Mouse (Mus musculus): ENCODE results near the gene Hist1h2af. TPM values are rescaled to one million over a fixed set of nuclear protein-coding genes. Genes with fewer than 3 reads are reported as not detected.
"Not testable (repeated sequence)": the region's sequence is repeated elsewhere in the genome, so short reads cannot be mapped to it uniquely, and the experiment has no call there.

Gene Hist1h2af
- polyA plus RNA-seq, 1 experiment from 2014 or later: 5.5 TPM

DNA sequence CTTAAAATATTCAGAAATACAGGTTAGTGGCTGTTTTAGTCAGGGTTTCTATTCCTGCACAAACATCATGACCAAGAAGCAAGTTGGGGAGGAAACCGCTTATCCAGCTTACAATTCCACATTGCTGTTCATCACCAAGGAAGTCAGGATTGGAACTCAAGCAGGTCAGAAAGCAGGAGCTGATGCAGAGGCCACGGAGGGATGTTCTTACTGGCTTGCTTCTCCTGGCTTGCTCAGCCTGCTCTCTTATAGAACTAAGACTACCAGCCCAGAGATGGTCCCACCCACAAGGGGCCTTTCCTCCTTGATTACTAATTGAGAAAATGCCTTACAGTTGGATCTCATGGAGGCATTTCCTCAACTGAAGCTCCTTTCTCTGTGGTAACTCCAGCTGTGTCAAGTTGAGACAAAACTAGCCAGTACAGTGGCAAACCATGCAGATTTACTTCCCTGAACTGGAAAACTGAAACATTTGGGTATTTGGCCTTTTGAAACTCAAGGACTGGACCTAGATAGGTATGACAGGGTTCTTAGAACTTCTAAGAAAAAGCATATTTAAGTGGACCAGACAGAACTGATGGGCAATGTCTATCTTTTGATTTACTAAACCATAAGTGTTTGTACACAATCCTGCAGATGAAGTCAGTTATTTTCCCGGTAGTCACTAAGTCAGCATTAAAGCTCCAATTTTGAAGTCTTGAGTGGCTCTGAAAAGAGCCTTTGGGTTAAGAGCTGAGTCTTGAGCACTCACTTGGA is 8.7 kb downstream of the Hist1h2af start:
- Histone ChIP-seq H3K4me1 (peaks cover 25% of the 10 kb centered on the region), H3K4me3 (peak overlapping the region; percentile 62), H3K27ac (replicated peaks) (peak overlapping the region; percentile 94)
- H3K36me3 ChIP-seq (replicated peaks); H3K27me3 ChIP-seq (replicated peaks; ENCODE audit: low read depth, poor library complexity, severe bottlenecking); DNase-seq (ENCODE audit: low spot score); H3K9me3 ChIP-seq: not testable (repeated sequence)
- 7% methylated on average over 3 of the region's 3 CpGs for WGBS

DNA sequence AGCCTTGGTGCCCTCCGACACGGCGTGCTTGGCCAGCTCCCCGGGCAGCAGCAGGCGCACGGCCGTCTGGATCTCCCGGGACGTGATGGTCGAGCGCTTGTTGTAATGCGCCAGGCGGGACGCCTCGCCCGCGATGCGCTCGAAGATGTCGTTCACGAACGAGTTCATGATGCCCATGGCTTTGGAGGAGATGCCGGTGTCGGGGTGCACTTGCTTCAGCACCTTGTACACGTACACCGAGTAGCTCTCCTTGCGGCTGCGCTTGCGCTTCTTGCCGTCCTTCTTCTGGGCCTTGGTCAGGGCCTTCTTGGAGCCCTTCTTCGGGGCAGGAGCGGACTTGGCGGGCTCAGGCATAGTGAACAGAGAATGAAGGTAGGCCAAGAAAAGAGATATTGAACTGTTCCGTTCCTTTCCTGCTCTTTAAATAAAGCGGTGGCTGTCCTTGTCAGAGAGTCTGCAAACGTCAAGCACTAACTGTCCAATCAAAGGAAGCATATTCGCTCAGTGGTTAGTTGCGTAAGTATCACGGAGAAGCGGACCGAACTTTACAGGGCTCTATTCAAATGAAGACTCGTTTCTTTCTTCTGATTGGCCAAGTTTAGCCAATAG is 9.4 kb downstream of the Hist1h2af start, which contains the start of gene Hist1h2bh:
Hist1h2bh (minus strand) TSS at position 394 of the 609 bp plus-strand sequence.
- H3K27me3 ChIP-seq (replicated peaks; ENCODE audit: low read depth, poor library complexity, severe bottlenecking); H3K9me3 ChIP-seq; H3K36me3 ChIP-seq (replicated peaks): not testable (repeated sequence)
- Histone ChIP-seq H3K27ac (replicated peaks) (peak within 1 kb of the TSS; percentile 94), H3K4me1 (peaks cover 19% of the 10 kb centered on the region), H3K4me3 (peak within 1 kb of the TSS; percentile 62)
- under 1% methylated on average over 42 of the region's 42 CpGs for WGBS
- DNase-seq (ENCODE audit: low spot score): peak; percentile 80

DNA sequence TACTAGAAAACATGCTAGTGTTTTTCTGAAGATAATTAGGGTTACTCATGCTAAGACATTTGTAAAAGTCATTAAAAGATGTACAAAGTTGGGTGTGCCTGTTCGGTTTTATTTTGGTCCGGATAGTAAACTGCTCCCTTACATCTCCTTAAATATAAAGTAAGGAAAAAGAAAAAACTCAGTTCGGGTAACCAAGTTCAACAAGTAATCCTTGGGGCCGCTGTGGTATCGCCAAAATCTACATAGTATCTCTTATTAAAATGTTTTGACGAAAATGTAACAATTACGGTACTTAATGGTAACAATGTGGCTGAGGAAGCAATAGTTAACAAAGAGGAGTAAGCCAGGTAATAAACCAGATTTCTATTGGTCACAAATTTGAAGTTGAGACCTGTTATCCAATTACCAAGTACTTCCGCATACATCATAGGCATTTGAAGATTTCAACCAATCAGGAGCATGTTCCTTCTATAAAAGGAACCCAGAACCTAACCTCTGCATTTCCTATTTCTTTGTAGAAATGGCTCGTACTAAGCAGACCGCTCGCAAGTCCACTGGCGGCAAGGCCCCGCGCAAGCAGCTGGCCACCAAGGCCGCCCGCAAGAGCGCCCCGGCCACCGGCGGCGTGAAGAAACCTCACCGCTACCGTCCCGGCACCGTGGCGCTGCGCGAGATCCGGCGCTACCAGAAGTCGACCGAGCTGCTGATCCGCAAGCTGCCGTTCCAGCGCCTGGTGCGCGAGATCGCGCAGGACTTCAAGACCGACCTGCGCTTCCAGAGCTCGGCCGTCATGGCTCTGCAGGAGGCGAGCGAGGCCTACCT is 10.5 kb downstream of the Hist1h2af start, which contains the start of gene Hist1h3f:
Hist1h3f (plus strand) TSS at position 88 of the 822 bp plus-strand sequence.
- Histone ChIP-seq H3K4me3 (peak within 1 kb of the TSS; percentile 62), H3K4me1 (peaks cover 20% of the 10 kb centered on the region), H3K9me3 (no peaks in the 10 kb centered on the region), H3K27me3 (replicated peaks; ENCODE audit: low read depth, poor library complexity, severe bottlenecking) (no peaks in the 10 kb centered on the region), H3K36me3 (replicated peaks) (no peaks in the 10 kb centered on the region), H3K27ac (replicated peaks) (peak within 1 kb of the TSS; percentile 94)
- peak; percentile 62 for DNase-seq (ENCODE audit: low spot score)
- WGBS: under 1% methylated on average over 29 of the region's 45 CpGs

- not testable (repeated sequence) for DNase-seq (ENCODE audit: low spot score); H3K9me3 ChIP-seq; H3K27me3 ChIP-seq (replicated peaks; ENCODE audit: low read depth, poor library complexity, severe bottlenecking); H3K36me3 ChIP-seq (replicated peaks)
- H3K4me3 ChIP-seq: peak overlapping the region; percentile 62
- H3K27ac ChIP-seq (replicated peaks): peak overlapping the region; percentile 94
- peaks cover 20% of the 10 kb centered on the region for H3K4me1 ChIP-seq
- 0% methylated on average over 14 of the region's 14 CpGs for WGBS
Measured at GRCm38 (mm10) chr13:23544787-23545120, 11.0 kb downstream of the Hist1h2af start.

DNA sequence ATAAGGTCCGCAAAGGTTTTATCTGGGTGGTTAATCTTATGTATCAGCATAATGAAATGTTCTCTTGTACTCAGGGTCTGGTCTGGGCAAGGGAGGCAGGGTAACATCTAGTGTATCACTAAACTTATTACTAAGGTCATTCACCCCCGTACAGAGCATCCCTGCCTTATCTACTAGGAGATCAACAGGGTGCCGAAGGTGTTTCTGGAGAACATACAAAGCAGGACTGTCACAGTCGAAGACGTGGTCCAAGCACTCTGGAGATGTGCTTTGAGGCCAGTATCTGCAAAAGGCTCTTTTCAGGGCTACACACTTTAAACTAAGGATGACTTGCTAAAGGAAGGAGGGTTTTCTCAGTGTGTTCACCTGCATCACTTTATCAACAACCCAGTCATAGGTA is 13.0 kb downstream of the Hist1h2af start:
- Histone ChIP-seq H3K27me3 (replicated peaks; ENCODE audit: low read depth, poor library complexity, severe bottlenecking) (no peaks in the 10 kb centered on the region), H3K4me3 (0 out of 2 replicates have a peak overlapping the region, but pooled peaks have one; percentile 3), H3K9me3 (no peaks in the 10 kb centered on the region), H3K36me3 (replicated peaks) (no peaks in the 10 kb centered on the region), H3K4me1 (peaks cover 25% of the 10 kb centered on the region), H3K27ac (replicated peaks) (peak overlapping the region; percentile 75)
- no peak for DNase-seq (ENCODE audit: low spot score)
- 77% methylated on average over 5 of the region's 5 CpGs for WGBS

GRCm38 (mm10) chr13:23550761-23551145 is 17.0 kb downstream of the Hist1h2af start:
- Histone ChIP-seq H3K4me3 (peak overlapping the region; percentile 59), H3K36me3 (replicated peaks) (no peaks in the 10 kb centered on the region), H3K9me3 (no peaks in the 10 kb centered on the region), H3K27me3 (replicated peaks; ENCODE audit: low read depth, poor library complexity, severe bottlenecking) (no peaks in the 10 kb centered on the region), H3K27ac (replicated peaks) (peak overlapping the region; percentile 96), H3K4me1 (peaks cover 35% of the 10 kb centered on the region)
- DNase-seq (ENCODE audit: low spot score): peak; percentile 34
- 12% methylated on average over 3 of the region's 3 CpGs for WGBS

- not testable (repeated sequence) for H3K9me3 ChIP-seq; H3K36me3 ChIP-seq (replicated peaks); H3K27me3 ChIP-seq (replicated peaks; ENCODE audit: low read depth, poor library complexity, severe bottlenecking)
- under 1% methylated on average over 47 of the region's 47 CpGs for WGBS
- peak within 1 kb of the TSS; percentile 59 for H3K4me3 ChIP-seq
- DNase-seq (ENCODE audit: low spot score): peak; percentile 93
- peak within 1 kb of the TSS; percentile 96 for H3K27ac ChIP-seq (replicated peaks)
- H3K4me1 ChIP-seq: peaks cover 31% of the 10 kb centered on the region
Measured at GRCm38 (mm10) chr13:23551146-23551834, 17.6 kb downstream of the Hist1h2af start, which contains the start of gene Hist1h4f. TSS of gene Hist1h4f (minus strand) at chr13:23551648.

- peak overlapping the region; percentile 96 for H3K27ac ChIP-seq (replicated peaks)
- H3K36me3 ChIP-seq (replicated peaks): no peaks in the 10 kb centered on the region
- H3K27me3 ChIP-seq (replicated peaks; ENCODE audit: low read depth, poor library complexity, severe bottlenecking): no peaks in the 10 kb centered on the region
- DNase-seq (ENCODE audit: low spot score): no peak
- WGBS: 61% methylated on average over 8 of the region's 8 CpGs
- peaks cover 32% of the 10 kb centered on the region for H3K4me1 ChIP-seq
- peak overlapping the region; percentile 59 for H3K4me3 ChIP-seq
- H3K9me3 ChIP-seq: no peaks in the 10 kb centered on the region
Measured at GRCm38 (mm10) chr13:23551931-23552914, 18.5 kb downstream of the Hist1h2af start.

DNA sequence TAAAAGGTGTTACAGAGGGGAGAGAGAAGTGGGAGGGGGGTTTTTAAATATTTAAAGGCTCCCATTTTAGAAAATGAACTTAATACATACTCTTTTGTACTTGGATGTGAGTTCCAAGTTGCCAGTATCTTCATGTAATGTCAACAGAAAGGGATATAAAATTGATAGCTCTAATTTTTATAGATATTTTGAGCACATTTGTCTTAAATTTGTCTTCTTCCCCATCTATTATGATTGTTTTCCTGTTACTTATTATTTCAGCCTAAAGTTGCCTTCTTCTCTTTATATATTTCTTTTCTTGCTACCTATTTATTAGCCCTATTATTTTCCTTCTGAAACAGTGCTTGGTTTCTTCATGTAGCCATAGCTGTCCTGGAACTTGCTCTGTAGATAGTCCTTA is 19.3 kb downstream of the Hist1h2af start, which contains the start of gene Hist1h1d:
Hist1h1d (plus strand) TSS at position 301 of the 400 bp plus-strand sequence.
- Histone ChIP-seq H3K36me3 (replicated peaks) (no peaks in the 10 kb centered on the region), H3K9me3 (no peaks in the 10 kb centered on the region), H3K4me3 (peak within 1 kb of the TSS; percentile 69; the same call in 1 of the 2 replicates), H3K27me3 (replicated peaks; ENCODE audit: low read depth, poor library complexity, severe bottlenecking) (no peaks in the 10 kb centered on the region), H3K27ac (replicated peaks) (peak within 1 kb of the TSS; percentile 96), H3K4me1 (peaks cover 32% of the 10 kb centered on the region)
- no peak for DNase-seq (ENCODE audit: low spot score)

DNA sequence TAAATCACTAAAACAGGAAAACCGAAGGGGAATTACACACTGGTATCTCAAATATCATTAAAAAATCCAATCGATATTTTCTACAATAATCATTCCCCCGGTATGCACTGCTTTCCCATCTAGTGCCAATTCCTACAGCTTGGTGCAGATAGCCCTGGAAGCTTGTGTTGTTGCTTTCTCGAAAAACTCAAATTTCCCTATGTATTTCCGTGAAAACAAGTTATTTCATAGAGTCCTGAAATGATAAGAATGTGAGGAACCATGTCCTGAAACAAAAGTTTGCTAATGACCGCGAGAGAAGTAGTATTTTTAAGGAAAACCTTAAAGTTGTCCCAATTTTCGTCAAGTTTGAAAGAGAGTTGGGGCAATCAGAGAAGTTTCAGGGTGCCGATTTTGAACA is 20.7 kb downstream of the Hist1h2af start:
- H3K4me1 ChIP-seq: peaks cover 28% of the 10 kb centered on the region
- no peaks in the 10 kb centered on the region for H3K27me3 ChIP-seq (replicated peaks; ENCODE audit: low read depth, poor library complexity, severe bottlenecking)
- H3K27ac ChIP-seq (replicated peaks): peak overlapping the region; percentile 96
- no peaks in the 10 kb centered on the region for H3K36me3 ChIP-seq (replicated peaks)
- peak overlapping the region; percentile 69 for H3K4me3 ChIP-seq
- DNase-seq (ENCODE audit: low spot score): no peak
- 25% methylated on average over 9 of the region's 9 CpGs for WGBS
- no peaks in the 10 kb centered on the region for H3K9me3 ChIP-seq

Data from embryonic facial prominence, embryonic 10.5 days (tissue).